Mouse (Mus musculus): ENCODE data around the gene Pstk.
A peak's percentile ranks its signal among the peaks of the same experiment; 100 is the strongest.
"Not testable (repeated sequence)": the region's sequence is repeated elsewhere in the genome, so short reads cannot be mapped to it uniquely, and the experiment has no call there.

The Pstk gene

DNA sequence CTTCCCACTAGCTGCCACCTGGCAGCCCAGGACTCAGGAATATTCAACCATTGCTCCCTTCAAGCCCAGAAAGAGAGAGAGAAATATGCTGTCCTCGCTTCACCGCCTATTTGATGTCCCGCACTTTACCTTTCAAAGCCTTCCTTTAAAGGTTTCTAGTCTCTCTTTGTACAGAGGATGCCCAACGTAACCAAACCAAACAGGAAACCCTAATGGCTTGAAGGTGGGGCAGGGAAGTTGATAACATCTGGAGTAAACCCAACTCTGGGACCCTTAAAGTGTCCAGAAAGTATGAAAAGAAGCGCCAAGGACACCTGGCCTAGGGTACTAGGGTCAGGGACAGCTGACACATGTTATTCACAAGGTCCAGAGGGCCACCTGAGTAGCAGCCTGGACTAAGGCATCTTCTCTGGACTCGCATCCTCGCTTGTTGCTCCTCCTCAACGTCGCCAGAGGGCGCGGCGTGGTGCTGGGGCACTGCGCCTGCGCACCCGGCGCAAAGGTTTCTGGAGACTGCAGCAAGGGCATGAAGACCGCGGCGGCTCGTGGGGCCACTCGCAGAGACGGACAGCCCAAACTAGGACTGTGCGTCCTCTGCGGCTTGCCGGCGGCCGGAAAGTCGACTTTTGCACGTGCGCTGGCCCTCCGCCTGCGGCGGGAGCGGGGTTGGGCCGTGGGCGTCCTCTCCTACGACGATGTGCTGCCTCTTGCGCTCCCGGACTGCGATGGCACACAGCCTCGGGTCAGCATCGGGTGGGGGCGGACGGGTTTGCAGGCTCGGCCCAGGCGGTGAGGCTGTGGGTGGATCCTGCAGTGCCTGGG is at the start of gene Pstk:
TSS of gene Pstk (plus strand) at position 494 of the 822 bp plus-strand sequence.
- DNase-seq (ENCODE audit: low spot score), result peak; percentile 89

GRCm38 (mm10) chr7:131322192-131322591 is 48.7 kb upstream of the Pstk start, which contains the start of gene Cuzd1:
TSS of gene Cuzd1 (minus strand) at chr7:131322292.
- DNase-seq (ENCODE audit: low spot score), result no peak

- DNase-seq (ENCODE audit: low spot score), result no peak
Observed at GRCm38 (mm10) chr7:131327054-131327453, 43.9 kb upstream of the Pstk start.

DNA sequence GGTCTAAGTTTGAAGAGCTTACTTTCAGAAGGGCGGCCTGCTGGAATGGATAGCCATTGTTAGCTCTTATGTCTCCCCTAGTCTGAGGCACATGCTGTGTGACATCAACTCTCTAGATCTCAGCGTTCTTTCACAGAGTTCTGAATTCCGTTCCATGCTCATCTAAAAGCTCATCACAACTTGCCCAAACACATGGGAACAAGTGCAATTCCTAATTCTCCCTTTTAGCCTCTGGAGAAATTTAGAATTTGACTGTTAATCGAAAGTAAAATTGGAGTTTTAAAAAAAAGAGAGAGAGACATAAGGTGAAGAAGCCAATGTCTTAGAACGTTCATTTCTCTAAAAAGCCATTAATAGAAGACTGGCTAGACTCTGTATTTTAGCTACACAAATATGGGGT is 41.5 kb upstream of the Pstk start, which contains the start of gene Fam24b:
TSS of gene Fam24b (minus strand) at position 101 of the 400 bp plus-strand sequence.
- DNase-seq (ENCODE audit: low spot score), result no peak

GRCm38 (mm10) chr7:131331688-131332087 is 39.3 kb upstream of the Pstk start:
- no peak for DNase-seq (ENCODE audit: low spot score)

DNA sequence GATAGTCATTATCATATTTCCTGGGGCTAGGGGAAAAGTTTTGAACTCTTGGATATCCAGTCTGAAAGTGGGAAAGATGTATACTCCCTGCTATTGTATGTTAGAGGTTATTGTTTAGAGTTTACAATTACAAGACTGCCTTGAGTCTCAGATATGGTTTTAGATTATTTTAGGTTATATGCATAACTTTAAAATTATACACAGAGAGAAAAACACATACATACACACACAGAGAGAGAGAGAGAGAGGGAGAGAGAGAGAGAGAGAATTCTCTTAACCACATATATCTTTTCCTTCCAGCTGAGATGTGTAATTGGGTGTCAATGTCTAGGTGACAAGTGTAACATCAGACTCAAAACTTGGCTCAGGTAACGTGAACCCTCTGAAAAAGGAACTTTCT is 37.4 kb upstream of the Pstk start, which contains the start of gene Fam24a:
TSS of gene Fam24a (plus strand) at position 301 of the 400 bp plus-strand sequence.
- DNase-seq (ENCODE audit: low spot score), result no peak

- DNase-seq (ENCODE audit: low spot score), result no peak
Observed at GRCm38 (mm10) chr7:131337502-131338068, 33.4 kb upstream of the Pstk start.

DNA sequence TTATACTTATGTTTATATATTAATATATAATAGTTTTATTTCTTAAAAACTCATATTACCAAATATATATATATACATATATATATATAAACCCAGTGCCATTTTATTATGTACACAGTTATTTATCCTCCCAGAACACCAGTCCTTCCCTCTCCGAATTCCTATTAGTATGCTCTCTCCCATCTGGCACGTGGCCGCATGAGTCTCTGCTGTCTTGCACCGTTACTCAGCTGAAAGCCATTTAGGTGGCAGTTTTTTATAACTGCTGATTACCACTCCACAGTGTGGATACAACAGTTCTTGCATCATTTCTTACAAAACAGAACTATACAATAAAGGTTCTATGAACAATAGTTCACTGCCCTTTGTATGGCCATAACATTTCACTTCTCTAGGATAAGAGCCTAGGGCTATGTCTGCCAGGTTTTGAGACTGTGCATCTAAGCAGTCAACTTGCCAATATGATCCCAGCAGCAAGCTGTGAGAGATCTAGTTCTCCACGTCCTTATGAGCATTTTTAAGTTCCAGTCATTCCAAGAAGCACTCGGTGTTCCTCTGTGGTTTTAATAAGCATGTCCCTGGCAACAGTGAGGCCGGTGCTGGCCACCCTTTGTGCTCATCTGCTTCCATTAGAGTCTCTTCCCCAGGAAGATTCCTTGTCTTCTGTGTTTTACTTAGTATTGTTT is 24.9 kb upstream of the Pstk start:
- DNase-seq (ENCODE audit: low spot score), result no peak

DNA sequence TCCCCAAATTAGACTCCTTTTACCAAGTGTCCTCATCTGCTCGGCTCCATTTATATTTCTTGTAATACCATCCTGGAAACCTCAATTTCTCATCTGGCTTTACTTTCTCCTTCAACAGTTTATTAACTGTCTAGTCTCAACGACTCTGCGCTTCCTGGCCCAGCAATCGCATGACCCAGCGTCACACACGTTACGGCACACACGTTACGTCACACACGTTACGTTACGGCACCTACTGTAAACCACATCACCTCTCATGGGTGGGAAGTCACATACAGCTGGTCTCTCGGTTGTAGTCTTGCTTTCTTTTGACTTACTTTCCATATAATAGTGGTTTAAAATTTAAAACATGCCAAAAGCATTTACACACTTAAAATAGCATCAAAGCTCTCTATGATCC is 14.8 kb upstream of the Pstk start:
- no peak for DNase-seq (ENCODE audit: low spot score)

DNA sequence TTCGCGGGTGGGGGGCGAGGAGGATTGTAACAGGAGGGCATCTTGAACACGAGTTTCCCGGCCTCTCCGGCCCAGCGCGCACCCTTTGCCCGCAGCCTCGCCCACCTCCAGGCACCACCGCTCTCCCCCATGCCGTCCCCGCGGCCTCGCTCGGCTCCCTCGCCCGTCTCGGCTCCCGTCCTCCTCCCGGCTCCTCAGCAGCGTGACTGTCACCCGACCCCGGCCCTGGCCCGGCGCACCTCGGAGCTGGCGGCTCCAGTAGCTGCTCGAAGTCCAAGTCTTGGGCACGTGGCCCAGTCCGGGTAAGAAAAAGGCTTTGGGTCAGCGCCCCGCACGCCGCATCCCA is 8.7 kb upstream of the Pstk start:
- DNase-seq (ENCODE audit: low spot score), result no peak

DNA sequence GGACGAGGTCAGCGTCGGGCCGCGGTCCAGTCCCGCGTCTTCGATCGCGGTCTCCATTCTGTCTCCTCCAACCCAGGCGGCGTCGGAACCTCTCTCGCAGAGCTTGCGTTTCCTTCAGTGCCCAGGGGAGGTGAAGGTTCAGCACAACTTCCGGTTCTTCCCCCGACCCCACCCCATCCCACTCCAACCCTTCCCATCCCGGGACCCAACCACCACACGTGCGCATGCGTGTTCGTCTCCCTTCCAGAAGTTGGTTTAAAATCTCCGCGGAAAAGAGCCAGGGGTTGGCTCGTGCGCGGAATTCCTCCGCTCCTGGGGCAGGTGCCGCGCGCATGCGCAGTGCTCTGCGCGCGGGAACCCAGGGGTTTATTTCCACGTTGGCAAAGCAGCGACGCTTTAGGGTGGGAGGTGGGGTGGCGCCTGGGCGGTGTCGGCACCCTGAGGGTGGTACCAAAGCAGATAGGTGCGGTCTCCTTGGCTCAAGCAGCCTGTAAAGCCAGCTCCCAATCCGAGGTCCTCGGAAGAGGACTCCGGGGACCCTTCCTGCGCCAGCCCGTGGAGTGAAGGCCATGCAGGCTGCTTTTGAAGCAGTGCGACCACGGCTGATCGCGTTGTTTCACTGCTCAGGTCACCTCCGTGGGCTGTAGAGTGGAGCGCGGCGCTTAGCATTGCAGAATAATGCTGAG is 8.2 kb upstream of the Pstk start, which contains the start of gene 2310057M21Rik:
TSS of gene 2310057M21Rik (minus strand) at position 145 of the 686 bp plus-strand sequence.
- DNase-seq (ENCODE audit: low spot score), result peak; percentile 97

GRCm38 (mm10) chr7:131364131-131364530 is 6.8 kb upstream of the Pstk start:
- no peak for DNase-seq (ENCODE audit: low spot score)

GRCm38 (mm10) chr7:131371470-131371860 is 524 bp downstream of the Pstk start:
- DNase-seq (ENCODE audit: low spot score), result no peak

- no peak for DNase-seq (ENCODE audit: low spot score)
Observed at GRCm38 (mm10) chr7:131371880-131372651, 1.1 kb downstream of the Pstk start.

DNA sequence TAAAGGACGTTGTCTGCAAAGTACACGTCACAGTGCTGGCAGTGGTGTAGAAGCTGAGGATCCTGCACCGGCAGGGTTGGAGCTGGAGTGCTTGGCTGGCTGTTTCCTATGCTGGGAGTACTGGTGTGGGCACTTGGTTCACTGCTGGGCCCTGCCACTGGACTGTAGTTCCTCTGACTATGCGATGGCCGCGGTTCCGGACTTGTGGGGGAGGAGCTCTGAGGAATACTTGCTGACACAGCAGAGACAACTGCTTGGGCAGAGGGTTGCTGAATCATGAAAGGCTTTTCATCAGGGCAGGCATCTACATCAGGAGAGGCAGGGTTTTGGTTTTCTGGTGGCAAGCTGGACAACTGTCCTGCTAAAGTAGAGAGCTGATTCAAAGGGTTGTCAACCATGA is 20.8 kb downstream of the Pstk start:
- DNase-seq (ENCODE audit: low spot score), result not testable (repeated sequence)

GRCm38 (mm10) chr7:131409321-131409987 is 38.5 kb downstream of the Pstk start:
- DNase-seq (ENCODE audit: low spot score), result no peak

GRCm38 (mm10) chr7:131409988-131410385 is 39.0 kb downstream of the Pstk start:
- DNase-seq (ENCODE audit: low spot score), result no peak

DNA sequence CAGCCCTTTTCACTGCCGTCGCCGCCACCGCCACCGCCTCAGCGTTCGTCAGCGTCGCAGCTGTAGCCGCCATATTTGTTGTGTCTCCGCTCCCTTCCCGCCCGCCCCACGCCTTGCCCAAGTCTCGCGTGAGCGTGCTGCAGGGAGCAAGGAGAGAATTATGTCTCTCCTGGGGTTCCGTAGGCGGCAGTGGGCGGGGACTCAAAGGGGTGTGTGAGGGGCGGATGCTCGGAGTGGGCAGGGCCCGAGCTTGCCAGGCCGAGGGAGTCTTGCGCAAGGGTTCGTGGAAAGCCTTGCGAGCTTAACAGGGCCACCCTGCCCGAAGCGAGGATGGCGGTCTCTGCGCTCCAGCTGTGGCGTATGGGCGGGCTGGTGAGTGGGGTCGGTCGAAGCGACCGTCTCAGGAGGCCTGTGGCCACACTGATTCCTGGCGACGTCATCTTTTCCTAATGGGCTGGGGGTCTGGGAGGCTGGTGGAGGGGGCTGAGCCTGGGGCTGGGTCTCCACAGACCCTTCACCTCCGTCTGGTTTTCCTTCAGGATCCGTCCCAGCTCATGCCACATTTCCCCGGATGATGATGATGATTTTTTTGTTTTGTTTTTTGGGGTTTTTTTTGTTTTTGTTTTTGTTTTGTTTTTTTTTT is 39.6 kb downstream of the Pstk start, which contains the start of the genes Ikzf5 and Acadsb:
TSS of gene Ikzf5 (minus strand) at position 106 of the 643 bp plus-strand sequence.
TSS of gene Acadsb (plus strand) at position 186 of the 643 bp plus-strand sequence.
- peak; percentile 99 for DNase-seq (ENCODE audit: low spot score)

DNA sequence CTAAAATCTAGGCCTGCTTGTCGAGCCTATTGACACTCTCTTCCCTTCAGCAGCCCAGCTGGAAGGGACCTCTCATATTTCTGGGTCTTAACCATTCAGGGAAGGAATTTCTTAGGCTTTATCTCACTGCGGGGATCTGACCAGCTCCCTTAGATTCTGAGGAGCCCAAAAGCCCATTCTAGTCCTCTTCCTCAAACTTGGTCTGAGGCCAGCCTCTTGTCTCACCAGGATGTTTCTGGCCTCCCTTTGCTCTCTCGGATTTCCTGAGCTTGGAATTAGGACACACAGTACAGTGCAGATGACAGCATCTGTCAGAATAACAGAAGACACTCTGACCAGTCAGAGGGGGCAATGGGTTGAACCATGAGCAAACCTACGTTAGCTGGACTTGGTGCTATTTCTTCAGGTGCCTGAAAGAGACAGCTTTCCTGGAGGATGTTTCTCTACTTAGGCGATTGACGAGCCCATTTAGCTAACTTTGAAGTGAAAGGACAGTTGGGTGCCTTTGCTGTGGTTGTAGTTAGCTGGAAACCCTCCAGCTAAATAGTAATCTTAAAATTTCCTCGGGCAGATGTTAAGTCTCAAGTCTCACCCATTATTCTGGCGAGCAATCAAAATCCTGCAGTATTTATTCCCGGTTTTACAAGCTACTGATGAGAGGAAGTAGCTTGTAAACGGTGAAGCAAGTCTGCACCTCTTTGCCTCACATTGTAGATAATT is 40.4 kb downstream of the Pstk start:
- peak; percentile 16 for DNase-seq (ENCODE audit: low spot score)

- DNase-seq (ENCODE audit: low spot score), result no peak
Observed at GRCm38 (mm10) chr7:131411941-131412270, 41.0 kb downstream of the Pstk start.

Data from testis, postnatal 14 days (tissue).